Mouse (Mus musculus): ENCODE results near the gene Capg.

DNA sequence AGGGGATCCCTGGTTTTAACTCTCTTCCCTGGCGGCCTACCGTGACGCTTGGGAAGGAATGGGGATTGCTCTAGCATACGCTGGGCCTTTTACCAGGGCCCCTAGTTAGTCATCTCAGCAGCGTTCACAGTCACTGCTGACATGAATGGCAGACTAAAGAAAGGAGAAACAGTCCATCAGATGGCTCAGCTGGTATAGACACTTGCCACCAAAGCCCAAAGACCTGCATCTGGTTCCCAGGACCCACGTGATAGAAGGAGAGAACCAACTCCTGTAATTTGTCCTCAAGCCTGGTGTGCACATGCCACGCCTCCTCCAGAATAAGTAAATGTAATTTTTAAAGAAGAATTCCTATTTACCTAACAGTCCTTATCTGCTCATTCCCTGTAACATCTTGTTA, 1.2 kb downstream of the Capg start:
- no peak for TF ChIP-seq POLR2AphosphoS2 (IDR thresholded peaks at IDR 0.05; ENCODE audit: insufficient read length, low read depth)
- no peak for TF ChIP-seq POLR2A (IDR thresholded peaks at IDR 0.05; ENCODE audit: insufficient read length, low read depth)
- no peak for TF ChIP-seq E2F4 (IDR thresholded peaks at IDR 0.05; ENCODE audit: insufficient read depth)
- TF ChIP-seq CEBPB (IDR thresholded peaks at IDR 0.05; ENCODE audit: insufficient read depth, poor library complexity, severe bottlenecking), result no peak

All from myocyte (in vitro differentiated cells).